Mouse (Mus musculus) pancreas, adult 10 weeks (tissue): Measurements from ENCODE around the gene Higd1c. TPM values are rescaled to one million over a fixed set of nuclear protein-coding genes. Genes with fewer than 3 reads are reported as not detected.

ENCODE experiments used
- polyA plus RNA-seq: library from polyadenylated mRNA; stranded (reverse); fragments of 350-450 nt; fragmentation: Illumina TruSeq; extraction: RNeasy Lipid Tissue Mini Kit (QIAGEN cat#74804); gene quantifications from one replicate; pipeline ENCODE4 v1.2.3, GENCODE M21; 2015; ENCODE audit warnings: low read depth, low replicate concordance; ENCODE audit not compliant: insufficient read depth

The Higd1c gene
- not detected for polyA plus RNA-seq

DNA sequence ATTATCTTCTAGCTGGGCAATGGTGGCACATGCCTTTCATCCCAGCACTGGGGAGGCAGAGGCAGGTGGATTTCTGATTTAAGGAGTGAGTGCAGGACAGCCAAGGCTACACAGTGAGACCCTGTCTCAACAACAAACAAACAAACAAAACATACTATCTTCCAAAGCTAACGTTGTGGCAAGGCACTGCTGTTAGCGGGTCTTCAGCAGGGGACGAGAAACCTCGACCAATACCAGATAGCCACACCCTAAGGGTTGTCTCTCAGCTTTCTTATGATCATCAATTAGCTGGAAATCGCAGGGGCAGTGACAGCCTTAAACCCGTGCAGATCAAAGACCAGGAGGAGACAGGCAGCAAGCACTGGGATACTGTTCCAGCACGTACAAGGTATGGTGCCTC lies at the start of gene Higd1c:
Gene Higd1c, plus strand, starts transcription at position 301 of the 400 bp plus-strand sequence.

DNA sequence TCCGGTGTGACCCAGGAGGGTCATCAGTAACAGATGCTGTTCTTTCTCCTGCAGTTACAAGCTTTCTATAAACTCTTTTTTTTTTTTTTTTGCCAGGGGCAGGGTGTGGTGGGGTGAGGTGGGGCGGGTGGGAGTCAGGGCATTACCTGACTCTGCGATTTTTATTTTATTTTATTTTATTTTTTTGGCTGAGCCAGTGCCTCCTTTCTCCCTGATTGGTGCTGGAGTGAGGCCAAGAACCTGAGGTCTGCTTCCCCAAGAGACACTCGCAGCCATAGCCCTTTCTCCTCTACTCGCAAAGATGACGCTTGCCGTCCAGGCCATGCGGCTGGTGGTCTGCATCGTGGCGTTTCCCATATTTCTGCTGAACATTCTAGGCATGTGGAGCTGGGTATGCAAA lies 29.7 kb upstream of the Higd1c start, which contains the start of gene Mettl7a3:
Gene Mettl7a3, plus strand, starts transcription at position 301 of the 400 bp plus-strand sequence.

DNA sequence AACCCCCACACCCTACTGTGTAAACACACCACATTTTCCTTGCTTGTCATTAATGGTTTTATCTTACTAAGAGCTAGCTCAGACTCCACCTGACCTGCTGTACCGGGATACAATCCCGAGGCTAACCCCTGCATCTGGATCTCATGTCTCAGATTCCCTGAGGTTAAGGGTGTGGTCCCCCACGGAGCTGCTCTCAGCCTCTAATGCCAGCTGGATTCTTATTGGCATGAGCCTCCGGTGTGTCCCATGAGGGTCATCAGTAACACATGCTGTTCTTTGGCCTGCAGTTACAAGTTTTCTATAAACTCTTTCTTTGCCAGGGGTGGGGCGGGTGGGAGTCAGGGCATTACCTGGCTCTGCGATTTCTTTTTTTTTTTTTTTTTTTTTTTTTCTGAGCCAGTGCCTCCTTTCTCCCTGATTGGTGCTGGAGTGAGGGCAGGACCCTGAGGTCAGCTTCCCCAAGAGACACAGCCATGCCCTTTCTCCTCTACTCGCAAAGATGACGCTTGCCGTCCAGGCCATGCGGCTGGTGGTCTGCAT lies 11.6 kb upstream of the Higd1c start, which contains the start of the genes Methig1 and Mettl7a2:
Gene Methig1, plus strand, starts transcription at position 439 of the 540 bp plus-strand sequence.
Gene Mettl7a2, plus strand, starts transcription at position 490 of the 540 bp plus-strand sequence.

DNA sequence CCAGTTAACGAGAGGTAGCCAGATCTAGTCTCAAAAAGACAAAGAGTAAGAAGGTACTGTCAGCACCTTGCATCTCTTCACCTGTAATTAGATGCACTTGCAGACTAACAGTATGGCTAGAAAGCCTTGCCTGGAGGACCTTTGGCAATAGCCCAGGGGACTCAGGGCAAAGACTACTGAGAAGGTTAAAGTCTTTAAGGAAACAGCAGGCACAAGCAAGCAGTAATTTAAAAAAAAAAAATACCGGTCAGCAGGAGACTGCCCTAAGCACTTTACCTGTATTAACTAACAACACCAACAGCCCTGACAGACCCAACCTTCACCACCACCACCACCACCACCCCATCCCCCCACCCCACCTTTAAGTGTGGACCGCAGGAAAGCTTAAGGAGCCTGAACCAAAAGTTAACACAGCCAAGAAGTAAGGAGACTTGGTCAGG lies 57.4 kb downstream of the Higd1c start, which contains the start of gene Gm5475:
Gene Gm5475, plus strand, starts transcription at position 390 of the 440 bp plus-strand sequence.

DNA sequence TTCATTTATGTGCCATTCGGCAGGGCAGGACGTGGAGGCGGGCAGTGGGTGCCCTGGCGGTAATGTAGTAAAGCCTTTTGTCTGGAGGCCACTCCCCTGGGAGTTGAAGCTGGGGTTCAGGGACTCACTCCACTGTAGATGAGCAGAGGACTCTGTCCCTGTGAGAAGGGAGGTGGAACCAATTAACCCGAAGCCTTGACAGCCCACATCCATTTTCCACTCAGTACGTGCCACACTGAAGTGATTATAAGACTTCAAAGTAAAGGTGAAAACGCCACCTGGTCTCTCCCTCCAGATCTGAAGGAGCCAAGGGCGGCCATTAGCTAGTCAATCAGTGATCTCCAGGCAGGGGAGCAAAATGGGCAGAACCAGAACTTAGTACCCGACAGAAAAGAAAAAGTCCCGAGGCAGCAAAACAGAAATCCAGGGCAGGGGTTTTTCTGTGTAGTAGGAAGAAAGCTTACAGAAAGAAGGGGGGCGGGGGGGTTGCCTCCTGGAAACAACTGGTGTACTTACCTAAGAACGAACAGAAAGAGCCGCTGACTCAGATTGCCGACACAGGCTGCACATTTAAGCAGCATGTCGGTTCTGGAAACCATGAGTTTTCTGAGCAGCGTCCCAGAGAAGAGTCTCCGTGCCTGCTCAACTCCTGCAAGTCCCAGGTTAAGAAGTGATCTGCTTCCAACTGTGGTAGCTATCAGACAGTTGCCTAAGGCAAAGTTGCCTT lies 60.2 kb downstream of the Higd1c start, which contains the start of gene Slc11a2:
Gene Slc11a2, minus strand, starts transcription at position 677 of the 727 bp plus-strand sequence.

Other genes starting within 250 kb of the Higd1c start
- 8.6 TPM for gene Atf1, start 136.7 kb upstream of the Higd1c start, polyA plus RNA-seq
- gene Tmprss12, start 83.7 kb upstream of the Higd1c start, polyA plus RNA-seq = not detected
- gene Mettl7a1, start 60.4 kb upstream of the Higd1c start, polyA plus RNA-seq = 19.8 TPM
- not detected for gene Mettl7a3, start 29.6 kb upstream of the Higd1c start, polyA plus RNA-seq
- not detected for gene Methig1, start 11.4 kb upstream of the Higd1c start, polyA plus RNA-seq
- not detected for gene Mettl7a2, start 11.3 kb upstream of the Higd1c start, polyA plus RNA-seq
- gene Gm5475, start 57.6 kb downstream of the Higd1c start, polyA plus RNA-seq = not detected
- 7.8 TPM for gene Slc11a2, start 60.5 kb downstream of the Higd1c start, polyA plus RNA-seq
- gene Letmd1, start 104.5 kb downstream of the Higd1c start, polyA plus RNA-seq = 14.1 TPM
- 0.59 TPM for gene Csrnp2, start 130.9 kb downstream of the Higd1c start, polyA plus RNA-seq
- 4.5 TPM for gene Tfcp2, start 187.5 kb downstream of the Higd1c start, polyA plus RNA-seq
- gene Pou6f1, start 235.4 kb downstream of the Higd1c start, polyA plus RNA-seq = 6.3 TPM